Mouse (Mus musculus) intestine, postnatal 0 days (tissue): ENCODE results near the gene Psmg3. TPM values are rescaled to one million over a fixed set of nuclear protein-coding genes. Genes with fewer than 3 reads are reported as not detected.

Experiments
- ATAC-seq: fragments of 200-750 bp; cut with Nextera tagmentation; 2 replicates; pipeline ENCODE4 v1.8.0; 2017; ENCODE audit warnings: mild to moderate bottlenecking, moderate TSS enrichment, moderate library complexity
- H3K27ac ChIP-seq: fragments of 300-500 bp; sonication (generic); 2 replicates; pipeline ENCODE4 v1.5.1; 2014; ENCODE audit warnings: mild to moderate bottlenecking, low read depth, low read length, moderate library complexity
- H3K27me3 ChIP-seq: fragments of 300-500 bp; sonication (generic); replicated peaks from 2 replicates; pipeline ENCODE4 v1.6.1; 2014; ENCODE audit warnings: low read length, mixed read lengths; ENCODE audit not compliant: control insufficient read depth, insufficient read depth
- H3K36me3 ChIP-seq: fragments of 300-500 bp; sonication (generic); 2 replicates; pipeline ENCODE4 v1.6.1; 2014; ENCODE audit warnings: mild to moderate bottlenecking, moderate library complexity; ENCODE audit not compliant: control insufficient read depth, insufficient read depth
- H3K4me1 ChIP-seq: fragments of 300-500 bp; sonication (generic); replicated peaks from 2 replicates; pipeline ENCODE4 v1.6.1; 2014; ENCODE audit warnings: antibody characterized with exemption, low read length, mixed read lengths; ENCODE audit not compliant: control insufficient read depth, insufficient read depth
- H3K4me2 ChIP-seq: fragments of 300-500 bp; sonication (generic); replicated peaks from 2 replicates; pipeline ENCODE4 v1.6.1; 2014; ENCODE audit warnings: low read depth, mild to moderate bottlenecking, moderate library complexity
- H3K4me3 ChIP-seq: fragments of 300-500 bp; sonication (generic); 2 replicates; pipeline ENCODE4 v1.5.1; 2014; ENCODE audit warnings: low read depth, low read length
- H3K9ac ChIP-seq: fragments of 300-500 bp; sonication (generic); 2 replicates; pipeline ENCODE4 v1.6.1; 2014; ENCODE audit warnings: mild to moderate bottlenecking, low read depth, low read length
- H3K9me3 ChIP-seq: fragments of 300-500 bp; sonication (generic); 2 replicates; pipeline ENCODE4 v1.6.1; 2016; ENCODE audit warnings: mixed run types; ENCODE audit not compliant: control insufficient read depth
- CTCF ChIP-seq: sonication (generic); IDR thresholded peaks from 2 replicates; pipeline ENCODE4 v1.5.1; 2016; ENCODE audit warnings: low read depth, mild to moderate bottlenecking, control low read depth, antibody characterized with exemption, moderate library complexity
- WGBS: fragments of 180-500 bp; shearing (Covaris S2); extraction: QIAGEN DNeasy Blood & Tissue Kit; methylation state at CpG from one replicate; pipeline ENCODE4 v1.1.7; 2014; 5-methylcytosine and 5-hydroxymethylcytosine counted together
- polyA plus RNA-seq: library from polyadenylated mRNA; unstranded; fragments of >200 nt; fragmentation: Nextera tagmentation; extraction: Ambion mirVana; gene quantifications from 2 replicates; pipeline ENCODE4 v1.2.1, GENCODE M21; 2015

Gene Psmg3
- polyA plus RNA-seq, 1 experiment from 2014 or later, result 34.4 TPM

DNA sequence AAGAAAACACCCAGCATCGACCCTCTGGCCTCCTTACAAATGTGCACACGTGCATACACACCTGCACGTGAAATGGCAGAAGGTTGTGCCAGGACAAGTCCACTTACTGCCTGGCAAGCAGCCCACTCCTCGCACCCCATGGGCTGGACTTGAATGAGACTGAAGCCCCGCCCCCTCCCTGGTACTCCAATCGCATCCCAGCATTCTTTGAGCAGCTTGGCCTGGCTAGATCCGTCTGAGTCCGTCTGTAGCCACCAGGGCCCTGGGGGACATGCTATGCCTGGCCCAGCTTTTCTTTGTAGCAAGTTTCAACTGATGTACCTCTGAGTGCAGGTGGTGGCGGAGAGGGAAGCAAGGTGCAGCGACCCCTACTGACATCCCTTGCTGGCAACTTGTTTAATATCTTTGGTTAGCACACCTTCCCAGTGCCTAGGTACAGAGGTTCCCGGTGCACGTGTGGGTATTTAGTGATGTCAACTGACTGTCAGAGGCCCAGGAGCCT lies 23.0 kb downstream of the Psmg3 start:
- peak overlapping the region; percentile 6 for H3K4me2 ChIP-seq
- peaks cover 71% of the 10 kb centered on the region for H3K36me3 ChIP-seq
- TF ChIP-seq CTCF, result peak; percentile 72

DNA sequence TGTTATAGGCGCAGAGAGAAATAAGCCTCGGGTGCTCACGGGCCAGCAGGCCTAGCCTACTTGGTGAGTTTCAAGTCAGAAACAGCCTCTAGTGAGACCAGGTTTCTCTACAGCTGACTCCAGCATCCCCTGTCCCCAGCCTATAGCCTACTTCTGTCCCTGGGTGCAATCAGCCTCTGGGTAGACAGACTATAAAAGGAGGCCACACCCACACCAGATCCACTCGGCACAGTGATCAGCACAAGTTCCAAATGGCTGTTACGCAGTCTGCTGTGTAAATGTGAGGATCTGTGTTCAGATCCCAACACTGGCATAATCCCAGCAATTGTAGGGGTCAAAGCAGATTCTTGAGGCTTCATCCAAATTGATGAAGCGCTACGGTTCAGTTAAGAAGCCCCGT lies 23.5 kb downstream of the Psmg3 start:
- peak overlapping the region; percentile 28; the same call in 1 of the 2 replicates for H3K27ac ChIP-seq
- no peaks in the 10 kb centered on the region for H3K9me3 ChIP-seq
- peaks cover 8% of the 10 kb centered on the region for H3K4me1 ChIP-seq
- 64% methylated on average over 8 of the region's 8 CpGs for WGBS
- no peak for TF ChIP-seq CTCF
- peak; percentile 17; the same call in 1 of the 2 replicates for ATAC-seq
- H3K27me3 ChIP-seq, result no peaks in the 10 kb centered on the region
- H3K4me2 ChIP-seq, result no peak overlapping the region
- no peak overlapping the region for H3K9ac ChIP-seq
- H3K36me3 ChIP-seq, result peaks cover 66% of the 10 kb centered on the region
- H3K4me3 ChIP-seq, result no peak overlapping the region

More for the DNA sequence above, 23.0 kb downstream of the Psmg3 start:
- no peaks in the 10 kb centered on the region for H3K27me3 ChIP-seq
- no peaks in the 10 kb centered on the region for H3K9me3 ChIP-seq
- WGBS, result 12% methylated on average over 12 of the region's 12 CpGs
- peak; percentile 20 for ATAC-seq
- H3K4me1 ChIP-seq, result peaks cover 8% of the 10 kb centered on the region
- 0 out of 2 replicates have a peak overlapping the region, but pooled peaks have one; percentile 8 for H3K9ac ChIP-seq
- H3K27ac ChIP-seq, result peak overlapping the region; percentile 89
- H3K4me3 ChIP-seq, result no peak overlapping the region

DNA sequence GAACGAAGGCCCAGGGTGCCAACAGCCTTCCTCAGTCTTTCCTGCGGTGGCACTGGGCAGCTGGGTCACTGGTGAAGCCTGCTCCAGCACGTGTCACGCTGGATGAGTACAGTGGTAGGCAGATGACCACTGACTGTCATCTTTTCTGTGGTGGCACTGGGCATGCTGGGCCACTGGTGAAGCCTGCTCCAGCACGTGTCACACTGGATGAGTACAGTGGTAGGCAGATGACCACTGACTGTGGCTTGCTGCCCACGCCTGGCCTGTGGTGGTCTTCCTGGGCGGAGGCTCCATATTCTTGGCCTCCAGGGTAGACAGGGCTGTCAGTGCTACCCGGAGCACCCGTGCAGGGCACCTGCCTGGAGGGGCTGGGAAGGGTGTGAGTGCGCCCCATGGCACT lies 24.8 kb downstream of the Psmg3 start:
- Histone ChIP-seq H3K4me1 (peaks cover 19% of the 10 kb centered on the region), H3K36me3 (peaks cover 54% of the 10 kb centered on the region), H3K9ac (no peak overlapping the region), H3K27me3 (no peaks in the 10 kb centered on the region), H3K9me3 (no peaks in the 10 kb centered on the region), H3K27ac (no peak overlapping the region), H3K4me3 (no peak overlapping the region), H3K4me2 (no peak overlapping the region)
- no peak for TF ChIP-seq CTCF
- WGBS, result 90% methylated on average over 10 of the region's 10 CpGs
- ATAC-seq, result no peak

DNA sequence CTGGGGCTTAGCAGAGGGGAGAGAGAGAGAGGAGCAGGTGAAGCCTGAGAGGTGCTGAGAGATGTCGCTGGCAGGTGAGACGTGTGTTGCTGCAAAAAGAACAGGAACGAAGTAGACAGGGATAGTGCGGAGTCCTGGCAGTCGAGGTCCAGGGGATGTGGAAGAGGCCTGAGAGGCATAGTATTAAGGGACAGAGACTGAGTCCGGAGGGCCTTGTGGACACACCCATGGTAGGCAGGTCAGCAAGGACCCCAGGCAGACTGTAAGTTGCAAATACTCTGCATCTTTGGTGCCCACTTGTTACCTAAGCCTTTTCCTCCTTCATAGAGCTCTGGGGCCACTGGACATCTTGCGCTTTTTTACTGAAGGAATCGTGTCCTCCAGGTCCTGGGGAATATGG lies 25.5 kb downstream of the Psmg3 start:
- H3K4me1 ChIP-seq, result peaks cover 25% of the 10 kb centered on the region
- ATAC-seq, result no peak
- H3K9me3 ChIP-seq, result no peaks in the 10 kb centered on the region
- H3K4me2 ChIP-seq, result no peak overlapping the region
- H3K27ac ChIP-seq, result no peak overlapping the region
- 92% methylated on average over 8 of the region's 8 CpGs for WGBS
- no peak overlapping the region for H3K4me3 ChIP-seq
- no peaks in the 10 kb centered on the region for H3K27me3 ChIP-seq
- H3K36me3 ChIP-seq, result peaks cover 47% of the 10 kb centered on the region
- no peak for TF ChIP-seq CTCF
- H3K9ac ChIP-seq, result no peak overlapping the region

DNA sequence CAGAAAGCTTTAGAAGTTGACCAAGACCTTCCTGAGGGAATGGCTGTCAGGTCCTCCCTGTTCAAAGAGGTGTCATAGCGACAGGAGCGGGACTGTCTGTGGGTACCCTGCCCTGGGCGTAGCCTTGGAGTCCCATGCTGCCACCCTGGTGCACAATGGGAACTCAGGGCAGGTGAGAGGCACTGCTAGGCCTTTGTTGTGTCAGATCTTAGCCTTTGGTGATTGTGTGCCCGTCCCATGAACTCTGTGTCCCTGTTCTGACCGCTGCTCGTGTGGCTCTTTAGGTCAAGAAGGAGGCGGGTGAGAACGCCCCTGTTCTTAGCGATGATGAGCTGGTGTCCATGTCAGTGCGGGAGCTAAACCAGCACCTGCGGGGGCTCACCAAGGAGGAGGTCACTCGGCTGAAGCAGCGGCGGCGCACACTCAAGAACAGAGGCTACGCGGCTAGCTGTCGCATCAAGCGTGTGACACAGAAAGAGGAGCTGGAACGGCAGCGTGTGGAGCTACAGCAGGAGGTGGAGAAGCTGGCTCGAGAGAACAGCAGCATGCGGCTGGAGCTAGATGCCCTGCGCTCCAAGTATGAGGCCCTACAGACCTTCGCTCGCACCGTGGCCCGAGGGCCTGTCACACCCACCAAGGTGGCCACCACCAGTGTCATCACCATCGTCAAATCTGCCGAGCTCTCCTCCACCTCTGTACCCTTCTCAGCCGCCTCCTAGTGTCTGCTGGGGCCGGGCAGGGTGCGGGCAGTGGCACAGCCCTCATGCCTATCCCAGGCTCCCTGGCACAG lies 26.7 kb downstream of the Psmg3 start:
- no peak overlapping the region for H3K9ac ChIP-seq
- 93% methylated on average over 33 of the region's 33 CpGs for WGBS
- no peak overlapping the region for H3K4me2 ChIP-seq
- H3K27ac ChIP-seq, result peak overlapping the region; percentile 41; the same call in 1 of the 2 replicates
- TF ChIP-seq CTCF, result no peak
- H3K4me1 ChIP-seq, result peaks cover 26% of the 10 kb centered on the region
- no peak for ATAC-seq
- peaks cover 36% of the 10 kb centered on the region for H3K36me3 ChIP-seq
- H3K27me3 ChIP-seq, result no peaks in the 10 kb centered on the region
- H3K4me3 ChIP-seq, result no peak overlapping the region
- H3K9me3 ChIP-seq, result no peaks in the 10 kb centered on the region

DNA sequence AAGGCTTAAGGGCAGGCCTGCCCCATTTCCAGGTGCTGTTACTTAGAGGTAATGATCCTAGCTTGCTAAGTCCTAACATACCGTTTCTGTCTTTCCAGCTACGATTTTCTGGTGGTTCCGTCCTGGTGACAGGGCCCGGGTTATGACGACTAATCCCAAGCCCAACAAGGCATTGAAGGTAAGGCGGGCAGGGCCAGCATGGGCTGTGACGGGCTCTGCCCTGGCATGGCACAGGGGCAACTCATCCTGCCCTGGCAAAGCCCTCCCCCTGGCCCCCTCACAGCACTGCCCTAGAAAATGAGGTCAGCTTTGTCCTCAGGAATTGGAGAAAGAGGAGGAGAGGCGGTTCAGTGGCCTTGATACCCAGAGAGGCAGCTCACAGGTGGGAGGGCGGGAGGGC lies 27.6 kb downstream of the Psmg3 start:
- Histone ChIP-seq H3K4me1 (peaks cover 35% of the 10 kb centered on the region), H3K27ac (no peak overlapping the region), H3K36me3 (peaks cover 37% of the 10 kb centered on the region), H3K27me3 (no peaks in the 10 kb centered on the region), H3K4me3 (no peak overlapping the region), H3K4me2 (no peak overlapping the region), H3K9ac (no peak overlapping the region), H3K9me3 (no peaks in the 10 kb centered on the region)
- ATAC-seq, result no peak
- no peak for TF ChIP-seq CTCF
- 88% methylated on average over 9 of the region's 9 CpGs for WGBS
